Mouse (Mus musculus) kidney, postnatal 0 days (tissue): ENCODE measurements around the gene Ube2v1. TPM values are rescaled to one million over a fixed set of nuclear protein-coding genes. Genes with fewer than 3 reads are reported as not detected.

Experiments
- ATAC-seq: fragments of 200-750 bp; cut with Nextera tagmentation; replicated peaks from 2 replicates; pipeline ENCODE4 v1.8.0; 2017; ENCODE audit warnings: low read depth, moderate number of reproducible peaks, moderate TSS enrichment, moderate library complexity; ENCODE audit not compliant: low FRiP score
- DNase-seq: peaks from one replicate; pipeline ENCODE4 v3.0.0-alpha.2; 2016; ENCODE audit warnings: low spot score
- H3K27ac ChIP-seq: fragments of 300-500 bp; sonication (generic); 2 replicates; pipeline ENCODE4 v1.5.1; 2014; ENCODE audit warnings: mild to moderate bottlenecking
- H3K27me3 ChIP-seq: fragments of 300-500 bp; sonication (generic); 2 replicates; pipeline ENCODE4 v1.6.1; 2014; ENCODE audit warnings: low read length, mixed read lengths; ENCODE audit not compliant: insufficient read depth
- H3K36me3 ChIP-seq: fragments of 300-500 bp; sonication (generic); 2 replicates; pipeline ENCODE4 v1.6.1; 2014; ENCODE audit warnings: low read length, mixed read lengths; ENCODE audit not compliant: insufficient read depth
- H3K4me1 ChIP-seq: fragments of 300-500 bp; sonication (generic); replicated peaks from 2 replicates; pipeline ENCODE4 v1.6.1; 2014; ENCODE audit warnings: antibody characterized with exemption, low read length, mixed read lengths; ENCODE audit not compliant: insufficient read depth
- H3K4me2 ChIP-seq: fragments of 300-500 bp; sonication (generic); 2 replicates; pipeline ENCODE4 v1.6.1; 2014; ENCODE audit warnings: mild to moderate bottlenecking, low read length, moderate library complexity, mixed read lengths
- H3K4me3 ChIP-seq: fragments of 300-500 bp; sonication (generic); replicated peaks from 2 replicates; pipeline ENCODE4 v1.5.1; 2014; ENCODE audit warnings: low read depth, low read length
- H3K9ac ChIP-seq: fragments of 300-500 bp; sonication (generic); 2 replicates; pipeline ENCODE4 v1.6.1; 2014; ENCODE audit warnings: low read depth, low read length
- H3K9me3 ChIP-seq: fragments of 300-500 bp; sonication (generic); replicated peaks from 2 replicates; pipeline ENCODE4 v1.6.1; 2016; ENCODE audit warnings: low read length, inconsistent platforms, mixed read lengths
- CTCF ChIP-seq: IDR thresholded peaks from 2 replicates; pipeline ENCODE4 v1.5.1; 2016; ENCODE audit warnings: antibody characterized with exemption, low read depth, mild to moderate bottlenecking, moderate library complexity
- WGBS: fragments of 180-500 bp; shearing (Covaris S2); extraction: QIAGEN DNeasy Blood & Tissue Kit; methylation state at CpG from one replicate; pipeline ENCODE4 v1.1.7; 2014; 5-methylcytosine and 5-hydroxymethylcytosine counted together
- polyA plus RNA-seq: library from polyadenylated mRNA; unstranded; fragments of >200 nt; fragmentation: Nextera tagmentation; extraction: Ambion mirVana; gene quantifications from 2 replicates; pipeline ENCODE4 v1.2.1, GENCODE M21; 2015

Ube2v1 gene
- polyA plus RNA-seq, 1 experiment from 2014 or later = 256 TPM

- H3K4me2 ChIP-seq = no peak overlapping the region
- 26% methylated on average over 11 of the region's 11 CpGs for WGBS
- H3K36me3 ChIP-seq = peaks cover 16% of the 10 kb centered on the region
- peaks cover 3% of the 10 kb centered on the region; the same call in 1 of the 2 replicates for H3K4me1 ChIP-seq
- no peaks in the 10 kb centered on the region for H3K27me3 ChIP-seq
- no peak overlapping the region for H3K9ac ChIP-seq
- peak; percentile 98 for TF ChIP-seq CTCF
- DNase-seq (peak; percentile 94), ATAC-seq (peak; percentile 37; the same call in 1 of the 2 replicates)
- no peaks in the 10 kb centered on the region for H3K9me3 ChIP-seq
- H3K4me3 ChIP-seq = no peak overlapping the region
- no peak overlapping the region for H3K27ac ChIP-seq
Measured at GRCm38 (mm10) chr2:167605178-167605794, 26.6 kb downstream of the Ube2v1 start.

GRCm38 (mm10) chr2:167602978-167603377 lies 28.9 kb downstream of the Ube2v1 start:
- H3K36me3 ChIP-seq = peaks cover 3% of the 10 kb centered on the region; the same call in 1 of the 2 replicates
- no peak overlapping the region for H3K4me2 ChIP-seq
- H3K4me3 ChIP-seq = no peak overlapping the region
- no peaks in the 10 kb centered on the region for H3K9me3 ChIP-seq
- 42% methylated on average over 5 of the region's 5 CpGs for WGBS
- H3K27me3 ChIP-seq = no peaks in the 10 kb centered on the region
- H3K27ac ChIP-seq = no peak overlapping the region
- DNase-seq (peak; percentile 65), ATAC-seq (no peak)
- H3K4me1 ChIP-seq = peaks cover 7% of the 10 kb centered on the region; the same call in 1 of the 2 replicates
- H3K9ac ChIP-seq = no peak overlapping the region
- peak; percentile 54 for TF ChIP-seq CTCF

GRCm38 (mm10) chr2:167602364-167602763 lies 29.5 kb downstream of the Ube2v1 start:
- Histone ChIP-seq H3K27ac (no peak overlapping the region), H3K4me2 (no peak overlapping the region), H3K4me3 (no peak overlapping the region), H3K9ac (no peak overlapping the region), H3K4me1 (peaks cover 11% of the 10 kb centered on the region), H3K9me3 (no peaks in the 10 kb centered on the region), H3K36me3 (peaks cover 3% of the 10 kb centered on the region; the same call in 1 of the 2 replicates), H3K27me3 (no peaks in the 10 kb centered on the region)
- no peak for TF ChIP-seq CTCF
- 87% methylated on average over 2 of the region's 2 CpGs for WGBS
- no peak for DNase-seq
- ATAC-seq = no peak

GRCm38 (mm10) chr2:167600481-167600995 lies 31.4 kb downstream of the Ube2v1 start:
- Histone ChIP-seq H3K9ac (no peak overlapping the region), H3K27me3 (no peaks in the 10 kb centered on the region), H3K27ac (no peak overlapping the region), H3K9me3 (no peaks in the 10 kb centered on the region), H3K36me3 (no peaks in the 10 kb centered on the region), H3K4me1 (peaks cover 26% of the 10 kb centered on the region), H3K4me2 (no peak overlapping the region), H3K4me3 (no peak overlapping the region)
- 60% methylated on average over 8 of the region's 8 CpGs for WGBS
- ATAC-seq (no peak), DNase-seq (no peak)
- no peak for TF ChIP-seq CTCF

GRCm38 (mm10) chr2:167599917-167600316 lies 32.0 kb downstream of the Ube2v1 start:
- H3K4me2 ChIP-seq = no peak overlapping the region
- H3K4me3 ChIP-seq = no peak overlapping the region
- WGBS = 71% methylated on average over 6 of the region's 6 CpGs
- ATAC-seq (no peak), DNase-seq (no peak)
- H3K27ac ChIP-seq = no peak overlapping the region
- peaks cover 32% of the 10 kb centered on the region for H3K4me1 ChIP-seq
- no peaks in the 10 kb centered on the region for H3K9me3 ChIP-seq
- H3K9ac ChIP-seq = no peak overlapping the region
- TF ChIP-seq CTCF = no peak
- no peaks in the 10 kb centered on the region for H3K27me3 ChIP-seq
- H3K36me3 ChIP-seq = no peaks in the 10 kb centered on the region

GRCm38 (mm10) chr2:167599195-167599594 lies 32.7 kb downstream of the Ube2v1 start:
- no peak for TF ChIP-seq CTCF

More at GRCm38 (mm10) chr2:167599195-167599594, 32.7 kb downstream of the Ube2v1 start:
- Histone ChIP-seq H3K4me1 (peaks cover 34% of the 10 kb centered on the region), H3K36me3 (no peaks in the 10 kb centered on the region), H3K4me3 (no peak overlapping the region), H3K27me3 (no peaks in the 10 kb centered on the region), H3K9me3 (no peaks in the 10 kb centered on the region), H3K9ac (no peak overlapping the region), H3K4me2 (no peak overlapping the region), H3K27ac (no peak overlapping the region)
- ATAC-seq = no peak
- no peak for DNase-seq
- WGBS = 75% methylated on average over 5 of the region's 5 CpGs
